Mouse (Mus musculus) embryonic facial prominence, embryonic 14.5 days (tissue): ENCODE data around the gene Erp29. TPM values are rescaled to one million over a fixed set of nuclear protein-coding genes. Genes with fewer than 3 reads are reported as not detected.
"Not testable (repeated sequence)": the region's sequence is repeated elsewhere in the genome, so short reads cannot be mapped to it uniquely, and the experiment has no call there.

ENCODE experiments used
- ATAC-seq: fragments of 200-750 bp; cut with Nextera tagmentation; 2 replicates; pipeline ENCODE4 v1.8.0; 2017; ENCODE audit warnings: low read depth, moderate number of reproducible peaks, moderate TSS enrichment
- DNase-seq: peaks from one replicate; pipeline ENCODE4 v3.0.0-alpha.2; 2015; ENCODE audit warnings: low spot score
- H3K27ac ChIP-seq: fragments of 300-500 bp; sonication (generic); replicated peaks from 2 replicates; pipeline ENCODE4 v1.5.1; 2014; ENCODE audit warnings: low read depth, mild to moderate bottlenecking, low read length, moderate library complexity
- H3K27me3 ChIP-seq: fragments of 300-500 bp; sonication (generic); replicated peaks from 2 replicates; pipeline ENCODE4 v1.6.1; 2014; ENCODE audit warnings: low read length; ENCODE audit not compliant: control insufficient read depth, insufficient read depth
- H3K36me3 ChIP-seq: fragments of 300-500 bp; sonication (generic); 2 replicates; pipeline ENCODE4 v1.6.1; 2014; ENCODE audit warnings: low read length, mixed read lengths; ENCODE audit not compliant: control insufficient read depth, insufficient read depth
- H3K4me1 ChIP-seq: fragments of 300-500 bp; sonication (generic); 2 replicates; pipeline ENCODE4 v1.6.1; 2014; ENCODE audit warnings: antibody characterized with exemption, low read length; ENCODE audit not compliant: control insufficient read depth, insufficient read depth
- H3K4me2 ChIP-seq: fragments of 300-500 bp; sonication (generic); 2 replicates; pipeline ENCODE4 v1.6.1; 2014; ENCODE audit warnings: low read depth, mild to moderate bottlenecking, low read length, moderate library complexity, mixed read lengths
- H3K4me3 ChIP-seq: fragments of 300-500 bp; sonication (generic); 2 replicates; pipeline ENCODE4 v1.5.1; 2014; ENCODE audit warnings: low read depth, mild to moderate bottlenecking, low read length
- H3K9ac ChIP-seq: fragments of 300-500 bp; sonication (generic); 2 replicates; pipeline ENCODE4 v1.6.1; 2014; ENCODE audit warnings: low read depth, mild to moderate bottlenecking, low read length, moderate library complexity, mixed read lengths
- H3K9me3 ChIP-seq: fragments of 300-500 bp; sonication (generic); 2 replicates; pipeline ENCODE4 v1.6.1; 2016; ENCODE audit warnings: low read length; ENCODE audit not compliant: control insufficient read depth
- WGBS: fragments of 180-500 bp; shearing (Covaris S2); extraction: QIAGEN DNeasy Blood & Tissue Kit; methylation state at CpG from one replicate; pipeline ENCODE4 v1.1.7; 2014; 5-methylcytosine and 5-hydroxymethylcytosine counted together
- polyA plus RNA-seq: library from polyadenylated mRNA; unstranded; fragments of >200 nt; fragmentation: Nextera tagmentation; extraction: Ambion mirVana; gene quantifications from 2 replicates; pipeline ENCODE4 v1.2.1, GENCODE M21; 2014

Erp29 gene
- 157 and 159 TPM in 2 replicates for polyA plus RNA-seq

GRCm38 (mm10) chr5:121452026-121452869, at the start of gene Erp29:
Gene Erp29, minus strand, starts transcription at chr5:121452506.
- Histone ChIP-seq H3K9ac (peak within 1 kb of the TSS; percentile 98), H3K4me1 (peaks cover 8% of the 10 kb centered on the region), H3K4me3 (peak within 1 kb of the TSS; percentile 98), H3K27me3 (no peaks in the 10 kb centered on the region), H3K9me3 (no peaks in the 10 kb centered on the region), H3K27ac (peak within 1 kb of the TSS; percentile 97), H3K4me2 (peak within 1 kb of the TSS; percentile 84), H3K36me3 (peaks cover 26% of the 10 kb centered on the region)
- DNase-seq (peak; percentile 97), ATAC-seq (peak; percentile 93)
- WGBS, result under 1% methylated on average over 27 of the region's 97 CpGs

- 77% methylated on average over 8 of the region's 17 CpGs for WGBS
Observed at GRCm38 (mm10) chr5:121501424-121501996, 49.2 kb upstream of the Erp29 start.

GRCm38 (mm10) chr5:121500719-121501118, 48.4 kb upstream of the Erp29 start:
- no peak overlapping the region for H3K4me3 ChIP-seq
- H3K27me3 ChIP-seq, result no peaks in the 10 kb centered on the region
- no peaks in the 10 kb centered on the region for H3K36me3 ChIP-seq
- ATAC-seq (no peak), DNase-seq (no peak)
- H3K9me3 ChIP-seq, result no peaks in the 10 kb centered on the region
- no peak overlapping the region for H3K27ac ChIP-seq
- WGBS, result 74% methylated on average over 7 of the region's 7 CpGs
- H3K4me2 ChIP-seq, result no peak overlapping the region
- H3K4me1 ChIP-seq, result no peaks in the 10 kb centered on the region
- no peak overlapping the region for H3K9ac ChIP-seq

More at GRCm38 (mm10) chr5:121501424-121501996, 49.2 kb upstream of the Erp29 start:
- not testable (repeated sequence) for H3K4me2 ChIP-seq, H3K4me1 ChIP-seq, H3K9ac ChIP-seq, H3K27ac ChIP-seq, H3K9me3 ChIP-seq, DNase-seq, H3K36me3 ChIP-seq, ATAC-seq, H3K27me3 ChIP-seq, H3K4me3 ChIP-seq

GRCm38 (mm10) chr5:121493305-121493704, 41.0 kb upstream of the Erp29 start:
- Histone ChIP-seq H3K27me3 (no peaks in the 10 kb centered on the region), H3K9ac (no peak overlapping the region), H3K27ac (no peak overlapping the region), H3K4me2 (no peak overlapping the region), H3K9me3 (no peaks in the 10 kb centered on the region), H3K4me1 (no peaks in the 10 kb centered on the region), H3K36me3 (no peaks in the 10 kb centered on the region), H3K4me3 (no peak overlapping the region)
- WGBS, result 55% methylated on average over 8 of the region's 8 CpGs
- ATAC-seq (no peak), DNase-seq (peak; percentile 34)

- Histone ChIP-seq H3K27ac (no peak overlapping the region), H3K36me3 (no peaks in the 10 kb centered on the region), H3K4me1 (no peaks in the 10 kb centered on the region), H3K4me2 (no peak overlapping the region), H3K9ac (no peak overlapping the region), H3K27me3 (no peaks in the 10 kb centered on the region), H3K9me3 (no peaks in the 10 kb centered on the region), H3K4me3 (no peak overlapping the region)
- DNase-seq (no peak), ATAC-seq (no peak)
- WGBS, result 75% methylated on average over 5 of the region's 5 CpGs
Observed at GRCm38 (mm10) chr5:121484801-121485200, 32.5 kb upstream of the Erp29 start.

- DNase-seq (peak; percentile 79), ATAC-seq (no peak)
- no peak overlapping the region for H3K27ac ChIP-seq
- 33% methylated on average over 3 of the region's 3 CpGs for WGBS
- no peak overlapping the region for H3K4me2 ChIP-seq
- no peaks in the 10 kb centered on the region for H3K36me3 ChIP-seq
- H3K4me1 ChIP-seq, result no peaks in the 10 kb centered on the region
- no peaks in the 10 kb centered on the region for H3K9me3 ChIP-seq
- H3K4me3 ChIP-seq, result no peak overlapping the region
- no peak overlapping the region for H3K9ac ChIP-seq
- H3K27me3 ChIP-seq, result no peaks in the 10 kb centered on the region
Observed at GRCm38 (mm10) chr5:121477680-121478079, 25.4 kb upstream of the Erp29 start.

GRCm38 (mm10) chr5:121476040-121476439, 23.7 kb upstream of the Erp29 start:
- no peak overlapping the region for H3K9ac ChIP-seq
- H3K4me2 ChIP-seq, result no peak overlapping the region
- DNase-seq, result no peak
- H3K4me3 ChIP-seq, result no peak overlapping the region
- no peak overlapping the region for H3K27ac ChIP-seq
- 75% methylated on average over 1 of the region's 1 CpGs for WGBS
- no peaks in the 10 kb centered on the region for H3K4me1 ChIP-seq
- H3K36me3 ChIP-seq, result no peaks in the 10 kb centered on the region
- ATAC-seq, result no peak
- H3K9me3 ChIP-seq, result no peaks in the 10 kb centered on the region
- no peaks in the 10 kb centered on the region for H3K27me3 ChIP-seq

GRCm38 (mm10) chr5:121474610-121475009, 22.3 kb upstream of the Erp29 start:
- H3K36me3 ChIP-seq, result no peaks in the 10 kb centered on the region
- no peaks in the 10 kb centered on the region for H3K4me1 ChIP-seq
- no peak overlapping the region for H3K9ac ChIP-seq
- no peaks in the 10 kb centered on the region for H3K27me3 ChIP-seq
- ATAC-seq (no peak), DNase-seq (no peak)
- no peaks in the 10 kb centered on the region for H3K9me3 ChIP-seq
- no peak overlapping the region for H3K4me2 ChIP-seq
- H3K4me3 ChIP-seq, result no peak overlapping the region
- 72% methylated on average over 7 of the region's 7 CpGs for WGBS
- H3K27ac ChIP-seq, result no peak overlapping the region
